Mouse (Mus musculus) adrenal gland, postnatal 14 days (tissue): ENCODE data around the gene Lrp10. TPM values are rescaled to one million over a fixed set of nuclear protein-coding genes. Genes with fewer than 3 reads are reported as not detected.

Source experiments
- total RNA-seq: library from RNA; stranded (reverse); gene quantifications from 2 replicates; pipeline ENCODE4 v1.2.3, GENCODE M21; 2021

The Lrp10 gene
- total RNA-seq, 1 experiment from 2014 or later = 92.5 TPM

Other genes with a start within 250 kb of the Lrp10 start
- 237 and 250 TPM in 2 replicates for gene Dad1, start 210.0 kb upstream of the Lrp10 start, total RNA-seq
- 297 and 309 TPM in 2 replicates for gene Abhd4, start 209.9 kb upstream of the Lrp10 start, total RNA-seq
- gene Olfr49, start 179.2 kb upstream of the Lrp10 start, total RNA-seq = not detected in 2 replicates
- 126 and 161 TPM in 2 replicates for gene Oxa1l, start 103.3 kb upstream of the Lrp10 start, total RNA-seq
- 4.6 and 6.5 TPM in 2 replicates for gene Slc7a7, start 46.4 kb upstream of the Lrp10 start, total RNA-seq
- 186 TPM in 2 replicates for gene Mrpl52, start 37.2 kb upstream of the Lrp10 start, total RNA-seq
- gene Mmp14, start 32.5 kb upstream of the Lrp10 start, total RNA-seq = 77.7 and 101 TPM in 2 replicates
- 0.75 and 0.93 TPM in 2 replicates for gene Rem2, start 12.0 kb downstream of the Lrp10 start, total RNA-seq
- gene Prmt5, start 53.4 kb downstream of the Lrp10 start, total RNA-seq = 42.4 and 49.8 TPM in 2 replicates
- gene Haus4, start 90.5 kb downstream of the Lrp10 start, total RNA-seq = 27.6 and 29.3 TPM in 2 replicates
- gene Ajuba, start 113.4 kb downstream of the Lrp10 start, total RNA-seq = 18.2 and 23.3 TPM in 2 replicates
- gene 4931414P19Rik, start 141.9 kb downstream of the Lrp10 start, total RNA-seq = 5.4 and 6.2 TPM in 2 replicates
- 248 and 259 TPM in 2 replicates for gene Psmb5, start 153.9 kb downstream of the Lrp10 start, total RNA-seq
- gene Psmb11, start 157.3 kb downstream of the Lrp10 start, total RNA-seq = not detected in 2 replicates
- not detected in 2 replicates for gene Gm17606, start 176.8 kb downstream of the Lrp10 start, total RNA-seq
- 1.7 and 2.2 TPM in 2 replicates for gene Cdh24, start 177.2 kb downstream of the Lrp10 start, total RNA-seq
- gene 1700123O20Rik, start 222.1 kb downstream of the Lrp10 start, total RNA-seq = 33.7 and 41.0 TPM in 2 replicates
- gene Acin1, start 222.8 kb downstream of the Lrp10 start, total RNA-seq = 168 and 193 TPM in 2 replicates
- not detected in 2 replicates for gene Gm29776, start 234.7 kb downstream of the Lrp10 start, total RNA-seq
- gene Cebpe, start 248.0 kb downstream of the Lrp10 start, total RNA-seq = not detected in 2 replicates